Mouse (Mus musculus) kidney, adult 2 months (tissue): Measurements from ENCODE around the gene Ppp2r5d. TPM values are rescaled to one million over a fixed set of nuclear protein-coding genes. Genes with fewer than 3 reads are reported as not detected.
A peak's percentile ranks its signal among the peaks of the same experiment; 100 is the strongest.

ENCODE experiments used
- DNase-seq: peaks from one replicate; pipeline ENCODE4 v3.0.0; 2021
- H3K27ac ChIP-seq: fragments of 200-500 bp; 2 replicates; pipeline ENCODE4 v1.5.1; 2012; ENCODE audit warnings: low read depth, low read length, control low read depth, inconsistent platforms; ENCODE audit not compliant: insufficient read depth
- H3K27me3 ChIP-seq: fragments of 200-500 bp; replicated peaks from 2 replicates; pipeline ENCODE4 v1.6.1; 2012; ENCODE audit warnings: mild to moderate bottlenecking, moderate library complexity, low read length, inconsistent platforms; ENCODE audit not compliant: control insufficient read depth, insufficient read depth
- H3K36me3 ChIP-seq: fragments of 200-500 bp; 2 replicates; pipeline ENCODE4 v1.6.1; 2012; ENCODE audit warnings: mild to moderate bottlenecking, moderate library complexity, low read length, inconsistent platforms; ENCODE audit not compliant: control insufficient read depth, insufficient read depth
- H3K4me1 ChIP-seq: fragments of 200-500 bp; 2 replicates; pipeline ENCODE4 v1.6.1; 2011; ENCODE audit warnings: low read length; ENCODE audit not compliant: control insufficient read depth, insufficient read depth
- H3K4me3 ChIP-seq: fragments of 200-500 bp; 2 replicates; pipeline ENCODE4 v1.5.1; 2011; ENCODE audit warnings: mild to moderate bottlenecking, low read depth, low read length, control low read depth; ENCODE audit not compliant: insufficient read depth
- CTCF ChIP-seq: fragments of 200-500 bp; conservative IDR thresholded peaks from 2 replicates; pipeline ENCODE4 v1.5.1; 2011; ENCODE audit warnings: low read depth, mild to moderate bottlenecking, control low read depth, low read length, moderate library complexity, mixed read lengths; ENCODE audit not compliant: insufficient read depth, insufficient read length
- POLR2A ChIP-seq: fragments of 200-500 bp; IDR thresholded peaks from one replicate; pipeline ENCODE4 v1.6.1; 2011; ENCODE audit warnings: low read depth, low read length, control low read depth
- WGBS: fragments of 180-500 bp; shearing (Covaris S2); methylation state at CpG from one replicate; pipeline ENCODE4 v1.1.7; 2018; 5-methylcytosine and 5-hydroxymethylcytosine counted together
- polyA plus RNA-seq: library from polyadenylated mRNA; depleted of rRNA; stranded (reverse); fragments of >200 nt; gene quantifications from 2 replicates; pipeline ENCODE4 v1.2.3, GENCODE M21; 2012

The Ppp2r5d gene
- polyA plus RNA-seq, 1 experiment = 37.2 TPM

GRCm38 (mm10) chr17:46694517-46695063 is 10.3 kb downstream of the Ppp2r5d start:
- Histone ChIP-seq H3K27me3 (no peaks in the 10 kb centered on the region), H3K27ac (no peak overlapping the region), H3K36me3 (no peaks in the 10 kb centered on the region), H3K4me1 (no peaks in the 10 kb centered on the region), H3K4me3 (no peak overlapping the region)
- no peak for DNase-seq
- no peak for TF ChIP-seq POLR2A
- TF ChIP-seq CTCF = no peak
- 69% methylated on average over 1 of the region's 1 CpGs for WGBS

DNA sequence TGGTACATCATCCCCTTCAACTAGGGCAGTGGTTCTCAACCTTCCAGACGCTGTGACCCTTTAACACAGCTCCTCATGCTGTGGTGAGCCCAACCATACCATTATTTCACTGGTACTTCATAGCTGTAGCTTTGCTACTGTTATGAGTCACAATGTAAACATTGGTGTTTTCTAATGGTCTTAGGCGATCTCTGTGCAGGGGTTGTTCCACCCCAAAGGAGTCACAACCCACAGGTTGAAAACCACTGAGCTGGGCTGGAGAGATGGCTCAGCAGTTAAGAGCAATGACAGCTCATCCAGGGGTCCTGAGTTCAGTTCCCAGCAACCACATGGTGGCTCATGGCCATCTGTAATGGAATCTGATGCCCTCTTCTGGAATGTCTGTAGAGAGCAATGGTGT is 13.5 kb downstream of the Ppp2r5d start:
- no peak for TF ChIP-seq POLR2A
- no peak for TF ChIP-seq CTCF
- no peak for DNase-seq
- WGBS = 90% methylated on average over 2 of the region's 2 CpGs
- Histone ChIP-seq H3K4me3 (no peak overlapping the region), H3K27me3 (no peaks in the 10 kb centered on the region), H3K4me1 (no peaks in the 10 kb centered on the region), H3K36me3 (no peaks in the 10 kb centered on the region), H3K27ac (no peak overlapping the region)

DNA sequence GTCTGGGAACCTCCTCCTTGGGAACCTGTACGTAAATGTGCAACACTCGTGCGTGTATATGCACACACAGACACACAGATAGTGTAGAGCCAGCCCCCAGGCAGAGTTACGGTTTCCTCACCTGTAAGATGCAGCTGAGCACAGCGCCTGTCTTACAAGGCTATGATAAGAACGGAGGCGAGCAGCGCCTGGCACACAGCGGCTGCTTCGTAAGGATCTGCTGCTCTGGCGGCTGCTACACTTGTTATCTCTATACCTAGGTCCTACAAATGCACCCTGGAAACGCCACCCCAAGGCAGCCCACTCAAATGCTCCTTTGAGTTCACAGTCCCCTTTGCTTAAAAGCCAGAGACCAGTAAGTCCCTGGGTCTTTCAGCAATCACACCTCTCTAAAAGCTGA is 14.2 kb downstream of the Ppp2r5d start:
- WGBS = 95% methylated on average over 12 of the region's 12 CpGs
- Histone ChIP-seq H3K4me3 (no peak overlapping the region), H3K36me3 (no peaks in the 10 kb centered on the region), H3K27me3 (no peaks in the 10 kb centered on the region), H3K4me1 (no peaks in the 10 kb centered on the region), H3K27ac (no peak overlapping the region)
- TF ChIP-seq POLR2A = no peak
- DNase-seq = no peak

- no peak overlapping the region for H3K4me3 ChIP-seq
- H3K36me3 ChIP-seq = no peaks in the 10 kb centered on the region
- peaks cover 5% of the 10 kb centered on the region for H3K4me1 ChIP-seq
- WGBS = 84% methylated on average over 6 of the region's 6 CpGs
- no peaks in the 10 kb centered on the region for H3K27me3 ChIP-seq
- no peak for DNase-seq
- no peak for TF ChIP-seq CTCF
- TF ChIP-seq POLR2A = no peak
- H3K27ac ChIP-seq = no peak overlapping the region
These were observed 19.0 kb downstream of the Ppp2r5d start for GRCm38 (mm10) chr17:46685913-46686312.

- Histone ChIP-seq H3K4me3 (no peak overlapping the region), H3K27me3 (no peaks in the 10 kb centered on the region), H3K36me3 (no peaks in the 10 kb centered on the region), H3K27ac (no peak overlapping the region), H3K4me1 (peaks cover 11% of the 10 kb centered on the region)
- WGBS = 90% methylated on average over 16 of the region's 16 CpGs
- TF ChIP-seq POLR2A (no peak), CTCF (no peak)
- DNase-seq = no peak
These were observed 22.1 kb downstream of the Ppp2r5d start for GRCm38 (mm10) chr17:46682654-46683389.

DNA sequence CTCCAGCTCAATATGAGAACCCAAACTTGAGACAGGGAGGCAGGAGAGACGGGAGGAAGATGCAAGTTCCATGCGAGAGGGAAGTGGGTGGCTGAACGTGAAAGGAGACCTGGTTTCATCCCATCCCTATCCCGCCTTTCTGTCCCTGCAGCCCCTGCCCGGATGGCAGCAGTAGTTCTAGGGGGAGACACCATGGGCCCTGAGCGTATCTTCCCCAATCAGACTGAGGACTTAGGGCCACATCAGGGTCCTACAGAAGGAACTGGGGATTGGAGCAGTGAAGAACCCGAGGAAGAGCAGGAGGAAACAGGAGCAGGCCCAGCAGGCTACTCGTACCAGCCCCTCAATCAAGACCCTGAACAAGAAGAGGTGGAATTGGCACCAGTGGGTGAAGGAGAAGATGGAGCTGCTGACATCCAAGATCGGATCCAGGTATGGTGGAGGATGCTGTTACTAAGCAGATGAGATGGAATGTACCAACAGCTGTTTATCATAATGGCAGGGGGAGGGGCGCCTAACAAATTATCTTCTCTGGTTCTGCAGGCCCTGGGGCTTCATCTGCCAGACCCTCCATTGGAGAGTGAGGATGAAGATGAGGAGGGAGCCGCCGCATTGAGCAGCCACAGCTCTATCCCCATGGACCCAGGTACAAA is 23.3 kb downstream of the Ppp2r5d start:
- no peak for TF ChIP-seq CTCF
- no peak for TF ChIP-seq POLR2A
- Histone ChIP-seq H3K4me3 (peak overlapping the region; percentile 68), H3K27me3 (no peaks in the 10 kb centered on the region), H3K27ac (no peak overlapping the region), H3K4me1 (peaks cover 11% of the 10 kb centered on the region), H3K36me3 (no peaks in the 10 kb centered on the region)
- 25% methylated on average over 12 of the region's 12 CpGs for WGBS
- no peak for DNase-seq

DNA sequence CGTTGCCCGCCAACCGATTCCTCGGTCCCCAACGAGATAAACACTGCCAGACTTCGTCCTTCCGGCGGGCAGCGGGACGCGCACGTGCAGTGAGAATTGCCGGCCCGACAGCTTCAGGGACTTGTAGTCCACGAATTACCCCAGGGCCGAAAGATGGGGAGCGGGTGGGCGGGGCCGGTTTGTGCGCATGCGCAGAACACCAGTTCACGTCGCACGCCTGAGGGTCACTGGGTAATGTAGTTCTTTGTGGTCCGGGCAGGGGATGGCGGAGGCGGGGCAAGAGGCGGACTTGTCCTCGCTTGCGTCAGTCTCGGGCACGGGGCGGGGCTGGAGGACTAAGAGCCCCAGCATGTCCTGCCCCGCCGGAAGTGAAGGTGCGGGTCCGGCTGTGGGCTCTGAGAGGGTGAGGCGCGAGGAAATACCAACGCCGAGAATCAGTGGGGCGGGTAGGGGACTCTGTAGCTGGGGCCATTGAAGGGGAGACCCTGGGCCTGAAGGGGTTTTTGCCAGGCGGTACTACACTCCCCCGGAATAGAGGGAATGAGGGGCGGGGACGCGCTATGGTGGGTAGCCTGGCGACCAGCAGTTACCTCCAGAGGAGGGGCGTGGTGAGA is 24.0 kb downstream of the Ppp2r5d start, which contains the start of gene Klhdc3:
Klhdc3 (minus strand) TSS at position 155 of the 614 bp plus-strand sequence.
- TF ChIP-seq POLR2A = peak; percentile 19
- no peak for TF ChIP-seq CTCF
- Histone ChIP-seq H3K27me3 (no peaks in the 10 kb centered on the region), H3K27ac (peak within 1 kb of the TSS; percentile 65; the same call in 1 of the 2 replicates), H3K36me3 (no peaks in the 10 kb centered on the region; the same call in 1 of the 2 replicates), H3K4me3 (peak within 1 kb of the TSS; percentile 79), H3K4me1 (peaks cover 11% of the 10 kb centered on the region)
- WGBS = under 1% methylated on average over 49 of the region's 49 CpGs
- peak; percentile 99 for DNase-seq
